Mouse (Mus musculus) layer of hippocampus, adult 2 months (tissue): Measurements from ENCODE around the gene Hoxd13. TPM values are rescaled to one million over a fixed set of nuclear protein-coding genes. Genes with fewer than 3 reads are reported as not detected.

Experiments used
- DNase-seq, 2 experiments: peaks; one replicate each; pipeline ENCODE4 v3.0.0; 2022; ENCODE audit warnings: low spot score in 2 of 2
- H3K27ac ChIP-seq: fragments of 200-600 bp; 2 replicates; pipeline ENCODE4 v1.8.1; 2022
- H3K4me3 ChIP-seq: fragments of 200-600 bp; 2 replicates; pipeline ENCODE4 v1.8.1; 2022; ENCODE audit warnings: mild to moderate bottlenecking
- CTCF ChIP-seq: fragments of 200-600 bp; conservative IDR thresholded peaks from 2 replicates; pipeline ENCODE4 v1.8.1; 2022; ENCODE audit warnings: antibody characterized with exemption, mild to moderate bottlenecking, moderate library complexity
- microRNA-seq, 2 experiments: library from miRNA; unstranded; fragments of <30 nt; microRNA quantifications; one replicate each; pipeline ENCODE4 v1.2.0; 2021
- total RNA-seq, 2 experiments: library from RNA; stranded (reverse); gene quantifications; 2 replicates each; pipeline ENCODE4 v1.2.3; 2021

The Hoxd13 gene
- total RNA-seq, 2 experiments from 2014 or later, result not detected

DNA sequence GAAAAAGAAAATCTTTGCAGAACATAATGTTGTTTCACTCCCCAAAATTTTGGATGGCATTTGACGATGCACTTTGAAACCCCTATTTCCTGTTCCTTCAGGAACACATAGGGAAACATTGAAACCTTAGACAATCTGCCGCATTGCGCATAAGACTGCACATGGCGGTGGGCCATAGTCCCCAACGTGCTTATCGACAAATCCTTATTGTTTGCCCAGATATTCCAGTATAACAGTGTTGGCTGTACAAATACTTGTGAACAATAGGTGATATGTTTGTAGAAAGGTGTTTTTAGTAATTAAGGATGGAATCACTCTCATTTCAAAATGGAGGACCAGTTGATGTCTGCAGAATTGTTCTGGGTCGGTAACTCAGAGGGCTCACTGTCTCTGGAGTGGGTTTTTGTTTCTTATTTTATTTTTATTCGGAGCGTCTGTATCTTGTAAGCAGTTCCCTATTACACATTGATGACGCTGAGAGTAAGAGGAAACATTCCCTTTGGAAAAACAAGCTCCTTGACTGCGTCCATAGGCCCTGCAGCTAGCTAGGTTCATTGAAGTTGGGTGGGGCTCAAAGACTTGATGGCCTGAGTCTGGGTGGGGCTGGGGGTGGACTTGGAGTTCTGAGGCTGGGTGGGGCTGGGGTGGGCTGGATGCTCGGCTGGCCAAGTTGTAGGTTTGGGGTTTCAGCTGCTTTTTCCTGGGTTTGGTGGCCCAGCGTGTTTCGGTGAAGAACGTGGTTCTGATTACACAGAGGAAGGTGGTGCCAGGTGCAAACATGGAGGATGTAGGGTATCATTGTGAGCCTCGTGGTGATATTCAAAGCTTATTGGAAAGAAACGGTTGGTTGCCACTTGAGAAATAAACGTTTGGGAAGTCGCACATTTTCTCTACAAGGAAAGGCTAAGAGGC lies 45.4 kb downstream of the Hoxd13 start:
- TF ChIP-seq CTCF, result no peak
- no peak overlapping the region for H3K27ac ChIP-seq
- no peak for DNase-seq
- H3K4me3 ChIP-seq, result no peak overlapping the region

DNA sequence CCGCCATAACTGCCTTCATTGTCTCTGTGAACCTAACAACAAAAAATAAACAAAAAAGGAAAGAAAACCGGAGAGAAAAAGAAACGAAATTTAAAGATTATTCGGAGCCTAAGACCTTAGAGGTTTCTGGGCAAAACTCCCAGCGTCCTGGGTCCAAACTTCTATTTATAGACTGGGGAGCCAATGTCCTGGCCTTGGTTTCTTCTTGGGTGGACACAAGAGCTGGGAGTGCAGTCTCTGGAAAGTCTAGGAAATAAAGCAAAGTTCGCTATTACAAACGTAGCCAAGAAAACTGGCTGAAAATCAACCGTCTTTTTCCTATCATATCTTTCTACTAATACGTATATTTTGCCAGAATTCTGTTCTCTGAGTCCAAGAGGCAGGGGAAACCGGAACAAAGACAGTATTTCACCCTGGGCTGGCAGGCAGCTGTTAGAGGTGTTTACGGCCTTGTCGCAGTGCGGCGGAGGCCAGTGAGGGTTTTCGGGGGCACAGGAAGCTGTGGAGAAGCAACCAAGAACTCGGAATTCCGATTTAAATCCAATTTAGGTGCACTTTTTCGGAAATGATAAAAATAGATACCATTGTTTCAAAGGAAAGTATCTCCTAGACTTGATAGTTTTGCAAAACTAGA lies 46.2 kb downstream of the Hoxd13 start:
- no peak overlapping the region for H3K4me3 ChIP-seq
- no peak for TF ChIP-seq CTCF
- no peak overlapping the region for H3K27ac ChIP-seq
- DNase-seq, result no peak

GRCm38 (mm10) chr2:74714881-74715280 lies 46.8 kb downstream of the Hoxd13 start:
- Histone ChIP-seq H3K27ac (no peak overlapping the region), H3K4me3 (no peak overlapping the region)
- TF ChIP-seq CTCF, result no peak
- no peak for DNase-seq

DNA sequence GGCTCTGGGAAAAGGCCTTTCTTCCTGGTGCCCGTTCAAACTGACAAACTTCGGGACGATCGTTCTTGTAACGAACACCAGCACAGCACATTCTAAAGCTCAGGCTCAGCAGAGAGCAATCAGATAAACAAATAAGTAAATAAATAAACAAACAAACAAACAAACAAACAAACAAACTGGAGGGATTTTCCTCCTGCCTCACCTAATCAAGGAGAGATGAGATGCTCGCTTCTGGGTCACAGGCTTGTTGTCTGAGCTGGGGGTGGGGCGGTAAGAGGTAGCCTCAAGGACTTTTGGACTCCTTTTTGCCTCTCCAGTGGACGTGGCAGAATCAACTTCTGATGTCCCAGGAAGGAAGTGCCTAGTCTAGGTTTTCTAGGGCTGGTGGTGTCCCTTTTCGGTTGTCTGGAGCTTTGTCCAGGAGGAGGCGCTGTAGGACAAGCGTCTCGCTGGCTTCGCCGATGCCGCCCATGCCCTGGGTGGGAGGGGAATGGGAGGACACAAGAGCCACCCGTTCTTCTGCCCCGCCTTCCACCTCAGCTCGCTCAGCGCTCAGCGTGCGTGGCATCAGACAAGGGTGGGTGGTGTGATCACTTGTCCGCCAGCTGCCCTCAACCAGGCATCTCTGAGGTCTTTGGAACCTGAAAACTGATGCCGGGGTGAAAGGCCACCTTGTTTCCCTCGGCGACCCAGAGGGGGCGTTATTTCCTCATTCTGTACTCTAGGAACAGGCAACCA lies 47.6 kb downstream of the Hoxd13 start:
- peak; percentile 89 for TF ChIP-seq CTCF
- DNase-seq, result peak; percentile 54 to 80
- Histone ChIP-seq H3K4me3 (peak overlapping the region; percentile 23; the same call in 1 of the 2 replicates), H3K27ac (no peak overlapping the region)

DNA sequence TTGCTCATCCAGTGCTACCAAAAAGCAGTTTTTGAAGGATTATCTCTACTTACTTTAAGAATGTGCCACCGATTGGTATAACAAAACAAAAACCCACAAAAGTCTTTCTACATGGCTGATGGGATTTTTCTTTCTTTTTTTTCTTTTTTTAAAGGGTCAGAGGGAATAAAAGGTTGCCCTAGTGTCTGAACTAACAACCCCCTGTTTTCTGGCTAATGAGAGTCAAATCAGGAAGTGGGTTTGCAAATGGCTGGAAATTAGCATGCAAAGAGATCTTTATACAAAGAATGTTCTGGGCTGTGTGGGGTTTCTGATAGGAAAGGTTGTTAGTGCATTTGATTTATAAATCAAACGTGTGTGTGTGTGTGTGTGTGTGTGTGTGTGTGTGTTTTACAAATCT lies 52.3 kb downstream of the Hoxd13 start:
- H3K27ac ChIP-seq, result no peak overlapping the region
- no peak overlapping the region for H3K4me3 ChIP-seq
- no peak for TF ChIP-seq CTCF
- DNase-seq, result no peak

DNA sequence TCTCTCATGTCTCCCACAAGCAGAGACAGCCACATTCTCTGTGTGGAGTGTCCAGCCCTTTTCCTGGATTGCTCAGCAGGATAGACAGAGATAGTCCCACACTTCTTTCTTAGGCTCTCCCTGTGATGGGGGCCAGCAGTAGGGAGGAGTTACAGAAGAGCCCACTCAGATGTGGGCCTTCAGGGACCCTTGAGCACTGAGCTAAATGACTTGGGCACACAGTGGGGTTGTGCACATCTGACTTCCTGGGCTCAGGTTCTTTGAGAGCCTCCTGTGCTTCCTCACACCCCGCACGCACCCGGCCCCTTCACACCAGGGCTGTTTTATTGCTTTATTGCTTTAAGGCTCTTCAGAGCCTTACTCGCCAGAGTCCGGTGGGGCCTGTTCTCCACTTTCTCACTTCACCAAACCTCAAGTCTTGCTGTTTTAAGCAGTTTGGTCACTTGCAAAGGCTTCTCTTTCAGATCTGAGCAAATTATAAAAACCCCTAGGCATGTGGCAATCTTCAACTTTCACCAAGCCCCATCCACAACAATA lies 52.9 kb downstream of the Hoxd13 start:
- H3K27ac ChIP-seq, result no peak overlapping the region
- DNase-seq, result no peak
- no peak for TF ChIP-seq CTCF
- no peak overlapping the region for H3K4me3 ChIP-seq

Small RNA genes within 50 kb of the gene (microRNA-seq; reads per million reads assigned to microRNA genes)
- 0 reads per million in 2 experiments for gene Gm44463

Other genes starting within 250 kb of the Hoxd13 start
- gene Lnpk, start 88.9 kb upstream of the Hoxd13 start, total RNA-seq, result 10 to 100 TPM; 52.0 to 56.9 TPM
- not detected for gene Evx2, start 8.8 kb upstream of the Hoxd13 start, total RNA-seq
- gene Hoxd12, start 6.7 kb downstream of the Hoxd13 start, total RNA-seq, result not detected
- not detected for gene Hoxd11, start 11.2 kb downstream of the Hoxd13 start, total RNA-seq
- not detected for gene Hoxd10, start 23.6 kb downstream of the Hoxd13 start, total RNA-seq
- gene Hoxd9, start 29.4 kb downstream of the Hoxd13 start, total RNA-seq, result not detected
- gene Hoxd8, start 36.3 kb downstream of the Hoxd13 start, total RNA-seq, result not detected
- gene Hoxd3, start 43.6 kb downstream of the Hoxd13 start, total RNA-seq, result not detected
- not detected for gene Hoxd4, start 43.6 kb downstream of the Hoxd13 start, total RNA-seq
- gene Gm28230, start 58.4 kb downstream of the Hoxd13 start, total RNA-seq, result not detected
- gene Hoxd1, start 94.7 kb downstream of the Hoxd13 start, total RNA-seq, result under 1 TPM in 1 of 2 experiments, not detected in 1; 0.26 TPM
- 10 to 100 TPM; 41.8 to 42.8 TPM for gene Mtx2, start 157.5 kb downstream of the Hoxd13 start, total RNA-seq